Mouse (Mus musculus) midbrain, embryonic 11.5 days (tissue): Measurements from ENCODE around the gene Zscan20. TPM values are rescaled to one million over a fixed set of nuclear protein-coding genes. Genes with fewer than 3 reads are reported as not detected.
A peak's percentile ranks its signal among the peaks of the same experiment; 100 is the strongest.

Experiments
- ATAC-seq: fragments of 200-750 bp; cut with Nextera tagmentation; 2 replicates; pipeline ENCODE4 v1.8.0; 2017; ENCODE audit warnings: moderate TSS enrichment, moderate library complexity; ENCODE audit not compliant: low FRiP score
- DNase-seq: peaks from one replicate; pipeline ENCODE4 v3.0.0; 2015; ENCODE audit warnings: low spot score; ENCODE audit errors: missing footprints
- H3K27ac ChIP-seq: fragments of 300-500 bp; sonication (generic); 2 replicates; pipeline ENCODE4 v1.5.1; 2014; ENCODE audit warnings: low read depth, low read length
- H3K27me3 ChIP-seq: fragments of 300-500 bp; sonication (generic); 2 replicates; pipeline ENCODE4 v1.6.1; 2014; ENCODE audit warnings: mild to moderate bottlenecking, low read length, moderate library complexity, mixed read lengths; ENCODE audit not compliant: control insufficient read depth, insufficient read depth
- H3K36me3 ChIP-seq: fragments of 300-500 bp; sonication (generic); 2 replicates; pipeline ENCODE4 v1.6.1; 2014; ENCODE audit warnings: mild to moderate bottlenecking, low read length, moderate library complexity, mixed read lengths; ENCODE audit not compliant: control insufficient read depth, insufficient read depth
- H3K4me1 ChIP-seq: fragments of 300-500 bp; sonication (generic); 2 replicates; pipeline ENCODE4 v1.6.1; 2014; ENCODE audit warnings: low read length; ENCODE audit not compliant: control insufficient read depth, insufficient read depth
- H3K4me2 ChIP-seq: fragments of 300-500 bp; sonication (generic); 2 replicates; pipeline ENCODE4 v1.6.1; 2014; ENCODE audit warnings: mild to moderate bottlenecking, moderate library complexity
- H3K4me3 ChIP-seq: fragments of 300-500 bp; sonication (generic); 2 replicates; pipeline ENCODE4 v1.5.1; 2014; ENCODE audit warnings: low read depth, low read length
- H3K9ac ChIP-seq: fragments of 300-500 bp; sonication (generic); 2 replicates; pipeline ENCODE4 v1.6.1; 2014; ENCODE audit warnings: low read length
- H3K9me3 ChIP-seq: fragments of 300-500 bp; sonication (generic); 2 replicates; pipeline ENCODE4 v1.6.1; 2016; ENCODE audit warnings: low read length; ENCODE audit not compliant: control insufficient read depth
- WGBS: fragments of 180-500 bp; shearing (Covaris S2); extraction: QIAGEN DNeasy Blood & Tissue Kit; methylation state at CpG from one replicate; pipeline ENCODE4 v1.1.7; 2014; 5-methylcytosine and 5-hydroxymethylcytosine counted together
- polyA plus RNA-seq: library from polyadenylated mRNA; unstranded; fragments of >200 nt; fragmentation: Nextera tagmentation; extraction: Ambion mirVana; gene quantifications from 2 replicates; pipeline ENCODE4 v1.2.1, GENCODE M21; 2014

Zscan20 gene
- polyA plus RNA-seq = 3.1 and 4.3 TPM in 2 replicates

DNA sequence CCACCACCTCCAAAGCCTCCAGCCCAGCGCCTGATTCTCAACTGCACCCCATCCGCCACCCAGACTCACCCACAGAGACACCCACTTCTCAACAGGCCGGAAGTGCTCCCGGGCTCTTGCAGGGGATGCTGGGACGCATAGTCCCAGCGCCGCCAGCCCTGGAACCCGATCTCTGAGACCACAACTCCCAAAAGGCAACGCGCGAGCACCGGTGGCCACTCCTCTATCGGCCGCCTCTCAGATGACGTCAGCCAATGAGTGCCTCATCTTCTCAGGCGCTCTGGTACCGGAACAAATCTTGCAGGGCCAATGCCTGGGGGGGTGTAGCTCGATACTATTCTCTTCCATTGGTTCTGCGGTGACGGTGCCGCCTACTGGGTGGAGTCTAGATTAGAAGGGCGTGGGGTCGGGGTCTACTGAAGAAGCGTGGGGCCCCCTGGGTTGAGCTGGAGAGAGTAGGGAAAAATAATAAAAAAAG, at the start of gene Zscan20:
Zscan20 (minus strand) TSS at position 174 of the 478 bp plus-strand sequence.
- H3K9ac ChIP-seq = peak within 1 kb of the TSS; percentile 71
- WGBS = under 1% methylated on average over 24 of the region's 24 CpGs
- peak within 1 kb of the TSS; percentile 58 for H3K4me3 ChIP-seq
- DNase-seq (peak; percentile 98), ATAC-seq (peak; percentile 96)
- no peak within 1 kb of the TSS for H3K27ac ChIP-seq
- no peaks in the 10 kb centered on the region for H3K9me3 ChIP-seq
- peak within 1 kb of the TSS; percentile 72 for H3K4me2 ChIP-seq
- H3K4me1 ChIP-seq = peaks cover 11% of the 10 kb centered on the region
- no peaks in the 10 kb centered on the region for H3K27me3 ChIP-seq
- no peaks in the 10 kb centered on the region for H3K36me3 ChIP-seq

DNA sequence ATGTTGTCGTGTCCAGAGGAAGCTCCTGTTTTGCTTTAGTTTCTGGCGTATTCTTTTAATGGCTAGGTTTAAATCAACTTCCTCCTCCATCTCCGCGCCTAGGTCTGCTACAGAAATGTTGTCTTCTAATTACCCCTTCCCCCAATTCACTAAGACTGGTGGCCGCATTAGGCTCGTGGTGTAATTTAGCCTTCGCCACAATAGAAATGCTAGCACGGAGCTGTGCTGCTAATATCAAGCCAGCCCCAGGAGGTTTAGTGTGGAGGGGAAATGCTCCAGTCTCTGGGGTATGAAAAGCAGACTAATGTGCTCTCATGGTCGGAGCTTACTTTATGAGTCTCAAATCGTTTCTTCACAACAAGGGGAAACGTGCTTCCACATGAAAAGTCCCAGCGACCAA, 45.5 kb upstream of the Zscan20 start:
- H3K4me3 ChIP-seq = peak overlapping the region; percentile 75
- peak overlapping the region; percentile 55 for H3K9ac ChIP-seq
- H3K9me3 ChIP-seq = no peaks in the 10 kb centered on the region
- peaks cover 10% of the 10 kb centered on the region for H3K4me1 ChIP-seq
- DNase-seq = no peak
- H3K27me3 ChIP-seq = peaks cover 18% of the 10 kb centered on the region
- ATAC-seq = no peak
- H3K36me3 ChIP-seq = no peaks in the 10 kb centered on the region
- WGBS = 12% methylated on average over 12 of the region's 12 CpGs
- H3K27ac ChIP-seq = no peak overlapping the region
- peak overlapping the region; percentile 96 for H3K4me2 ChIP-seq

DNA sequence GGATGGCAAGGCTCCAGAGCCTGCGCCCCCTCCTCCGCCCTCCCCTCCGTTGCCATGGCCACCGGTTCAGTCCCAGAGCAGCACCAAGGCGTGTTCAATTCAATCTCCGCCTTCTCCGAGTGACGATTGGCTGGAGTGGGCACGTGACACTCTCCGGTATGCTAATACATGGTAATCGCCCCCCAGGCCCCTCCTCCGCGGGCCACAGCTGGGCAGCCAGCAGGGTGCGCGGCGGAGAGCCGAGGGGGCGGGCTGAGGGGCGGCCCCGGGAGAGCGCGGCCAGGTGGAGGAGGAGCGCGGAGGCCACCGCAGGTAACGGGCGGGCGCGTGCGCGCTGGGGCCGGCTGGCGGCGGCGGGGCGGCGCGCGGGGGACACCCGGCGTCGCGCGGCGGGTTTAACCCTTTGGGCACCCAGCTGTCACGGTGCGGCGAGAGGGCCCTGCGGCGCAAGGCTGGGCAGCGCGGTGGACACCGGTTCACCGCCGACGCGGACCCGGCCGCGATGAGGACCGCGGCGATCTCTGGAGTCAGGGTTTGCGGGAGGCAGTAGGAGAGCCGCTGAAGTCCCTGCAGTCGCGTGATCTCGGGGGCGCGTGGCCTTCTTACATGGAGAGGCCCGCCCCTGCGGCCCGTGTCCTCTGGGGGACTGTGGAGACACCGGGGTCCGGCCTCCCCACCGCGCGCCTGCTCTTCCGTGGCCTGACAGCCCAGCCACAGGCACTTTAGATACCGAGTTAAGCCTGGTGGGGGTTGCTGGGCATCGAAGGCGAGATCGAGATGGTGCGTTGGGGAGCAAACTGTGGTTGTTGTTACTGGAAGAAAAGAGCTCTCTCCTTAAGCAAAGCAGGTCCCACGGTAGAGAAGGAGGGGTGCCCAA, 44.8 kb upstream of the Zscan20 start, which contains the start of gene Phc2:
Phc2 (plus strand) TSS at position 198 of the 877 bp plus-strand sequence.
- Histone ChIP-seq H3K27ac (peak within 1 kb of the TSS; percentile 15; the same call in 1 of the 2 replicates), H3K4me1 (peaks cover 10% of the 10 kb centered on the region), H3K36me3 (no peaks in the 10 kb centered on the region), H3K4me2 (peak within 1 kb of the TSS; percentile 96), H3K4me3 (peak within 1 kb of the TSS; percentile 75), H3K9me3 (no peaks in the 10 kb centered on the region), H3K27me3 (peaks cover 18% of the 10 kb centered on the region), H3K9ac (peak within 1 kb of the TSS; percentile 55)
- DNase-seq = peak; percentile 97
- WGBS = under 1% methylated on average over 77 of the region's 85 CpGs
- ATAC-seq = peak; percentile 99

DNA sequence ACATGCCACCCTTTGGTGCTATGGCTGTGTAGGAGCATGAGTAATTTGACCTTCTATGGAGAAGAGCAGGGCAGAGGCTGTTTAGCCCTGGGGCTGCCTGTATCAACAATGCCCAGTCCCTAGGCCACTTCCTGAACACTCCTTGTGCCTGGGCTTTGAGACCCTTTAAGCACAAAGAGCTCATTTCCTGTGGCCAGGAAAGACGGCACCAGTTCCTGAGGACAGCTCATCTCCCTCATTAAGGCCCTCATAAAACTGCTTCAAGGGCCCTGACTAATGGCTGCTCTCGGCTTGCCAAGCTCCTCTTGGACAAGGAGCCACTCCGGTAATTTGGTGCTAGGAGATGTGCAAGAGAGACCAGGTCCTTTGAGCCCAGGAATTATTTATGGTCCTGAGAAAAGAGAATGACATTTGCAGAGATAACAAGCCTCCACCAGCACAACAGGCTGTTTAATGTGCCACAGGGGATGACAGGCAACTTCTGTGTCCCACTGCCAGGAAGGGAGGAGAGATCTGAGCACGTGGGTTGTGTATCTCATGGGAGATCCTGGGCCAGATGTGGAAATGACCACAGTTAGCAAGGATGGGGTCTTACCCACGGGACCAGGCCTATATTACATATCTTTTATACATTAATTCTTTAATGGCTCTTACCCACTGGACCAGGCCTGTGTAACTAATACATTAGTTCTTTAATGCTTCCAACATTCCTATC, 42.8 kb upstream of the Zscan20 start:
- no peaks in the 10 kb centered on the region for H3K9me3 ChIP-seq
- 65% methylated on average over 5 of the region's 5 CpGs for WGBS
- ATAC-seq = no peak
- no peak overlapping the region for H3K9ac ChIP-seq
- peaks cover 18% of the 10 kb centered on the region for H3K27me3 ChIP-seq
- no peak for DNase-seq
- H3K36me3 ChIP-seq = no peaks in the 10 kb centered on the region
- no peak overlapping the region for H3K27ac ChIP-seq
- H3K4me1 ChIP-seq = peaks cover 10% of the 10 kb centered on the region
- no peak overlapping the region for H3K4me3 ChIP-seq
- H3K4me2 ChIP-seq = no peak overlapping the region

DNA sequence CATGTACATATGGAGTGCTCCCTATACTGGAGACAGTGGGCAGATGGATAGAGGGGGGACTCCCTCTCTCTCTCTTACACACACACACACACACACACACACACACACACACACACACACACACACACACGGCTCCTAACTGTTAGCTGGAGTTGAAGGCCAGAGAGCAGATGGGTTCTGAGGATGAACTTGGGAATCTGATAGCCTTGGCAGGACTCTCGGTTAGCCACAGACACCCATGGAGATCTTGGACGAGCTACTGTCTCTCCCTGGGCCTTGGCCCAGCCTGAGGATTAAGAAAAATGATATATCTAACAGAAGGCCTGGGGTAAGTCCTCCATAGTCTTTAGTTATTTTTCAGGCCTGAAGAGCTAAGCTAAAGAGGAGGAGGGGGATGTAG, 41.6 kb upstream of the Zscan20 start:
- H3K27me3 ChIP-seq = peaks cover 17% of the 10 kb centered on the region
- H3K27ac ChIP-seq = no peak overlapping the region
- ATAC-seq (no peak), DNase-seq (no peak)
- H3K4me3 ChIP-seq = no peak overlapping the region
- H3K36me3 ChIP-seq = no peaks in the 10 kb centered on the region
- no peak overlapping the region for H3K9ac ChIP-seq
- H3K9me3 ChIP-seq = no peaks in the 10 kb centered on the region
- WGBS = 77% methylated on average over 3 of the region's 3 CpGs
- no peak overlapping the region for H3K4me2 ChIP-seq
- peaks cover 10% of the 10 kb centered on the region for H3K4me1 ChIP-seq

DNA sequence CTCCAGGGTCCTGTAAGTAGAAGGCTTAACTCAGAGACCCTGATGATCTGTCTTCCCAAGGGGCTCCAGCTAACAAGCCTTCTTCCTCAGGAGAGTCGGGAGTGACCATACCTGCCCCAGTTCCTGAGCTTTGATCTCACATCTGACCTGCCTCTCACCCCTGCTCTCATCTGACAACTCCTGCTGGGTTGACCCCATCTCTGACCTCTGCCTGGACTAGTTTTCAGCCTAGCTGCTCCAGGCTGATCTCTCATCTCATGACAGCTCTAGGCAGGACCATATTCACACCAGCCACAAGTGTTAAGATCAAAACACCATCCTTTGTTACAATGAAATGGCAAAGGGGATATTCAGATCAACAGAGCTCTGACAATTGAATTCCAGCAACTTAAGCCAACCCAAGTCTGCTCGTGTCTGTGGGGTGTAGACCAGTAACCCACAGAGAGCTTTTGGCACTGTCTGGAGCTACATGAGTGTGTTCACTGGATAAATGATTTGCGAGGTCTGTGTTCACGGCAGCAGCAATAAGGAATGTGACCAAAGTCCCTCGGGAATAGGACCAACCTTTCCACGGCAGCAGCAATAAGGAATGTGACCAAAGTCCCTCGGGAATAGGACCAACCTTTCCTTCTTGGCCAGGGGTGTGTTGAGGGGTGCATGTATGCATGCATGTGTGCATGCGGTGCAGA, 38.8 kb upstream of the Zscan20 start:
- 63% methylated on average over 8 of the region's 8 CpGs for WGBS
- H3K9me3 ChIP-seq = no peaks in the 10 kb centered on the region
- H3K27me3 ChIP-seq = no peaks in the 10 kb centered on the region
- H3K4me1 ChIP-seq = no peaks in the 10 kb centered on the region
- no peak for ATAC-seq
- DNase-seq = no peak
- H3K4me2 ChIP-seq = no peak overlapping the region
- no peak overlapping the region for H3K4me3 ChIP-seq
- no peaks in the 10 kb centered on the region for H3K36me3 ChIP-seq
- H3K27ac ChIP-seq = no peak overlapping the region
- H3K9ac ChIP-seq = no peak overlapping the region

DNA sequence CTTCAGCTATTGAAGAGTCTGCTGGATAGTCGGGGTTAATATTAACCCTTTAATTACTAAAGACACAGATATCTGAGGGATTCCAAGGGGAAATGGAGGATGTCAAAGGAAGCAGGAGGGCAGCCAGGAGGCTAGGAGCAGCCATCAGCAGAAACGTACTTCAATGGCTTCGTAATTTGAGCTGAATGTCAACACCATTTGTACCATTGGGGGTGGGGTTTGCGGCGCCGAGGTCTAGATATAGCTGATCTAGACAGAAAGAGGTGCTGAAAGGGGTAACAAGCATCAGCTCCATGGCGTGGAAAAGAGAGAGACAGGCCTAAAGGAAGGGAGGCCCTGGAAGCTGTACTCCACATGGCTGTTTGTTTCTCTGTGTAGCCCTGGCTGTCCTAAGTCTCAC, 36.9 kb upstream of the Zscan20 start:
- WGBS = 62% methylated on average over 7 of the region's 7 CpGs
- Histone ChIP-seq H3K36me3 (no peaks in the 10 kb centered on the region), H3K4me3 (no peak overlapping the region), H3K27ac (no peak overlapping the region), H3K27me3 (no peaks in the 10 kb centered on the region), H3K9ac (no peak overlapping the region), H3K4me2 (no peak overlapping the region), H3K9me3 (no peaks in the 10 kb centered on the region), H3K4me1 (no peaks in the 10 kb centered on the region)
- DNase-seq (no peak), ATAC-seq (no peak)

DNA sequence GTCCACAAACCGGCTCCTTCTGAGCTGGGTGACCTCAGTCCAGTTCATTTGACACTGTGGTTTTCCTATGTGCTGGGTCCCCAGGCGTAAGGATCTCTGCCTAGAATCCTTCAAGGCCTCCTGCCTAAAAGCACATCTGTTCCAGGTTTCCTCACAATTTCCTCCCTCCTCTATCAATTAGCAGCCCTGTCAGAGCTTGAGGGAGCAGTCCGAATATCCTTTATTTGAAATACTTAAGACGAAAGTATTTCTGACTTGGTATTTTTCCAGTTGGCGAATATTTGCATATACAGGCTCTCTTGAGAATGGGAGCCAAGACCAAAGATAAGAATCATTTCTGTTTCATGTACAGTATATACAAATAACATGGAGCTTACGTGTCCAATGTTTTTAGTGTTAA, 36.0 kb upstream of the Zscan20 start:
- Histone ChIP-seq H3K4me2 (no peak overlapping the region), H3K9me3 (no peaks in the 10 kb centered on the region), H3K9ac (no peak overlapping the region), H3K27ac (no peak overlapping the region), H3K4me1 (no peaks in the 10 kb centered on the region), H3K4me3 (no peak overlapping the region), H3K27me3 (no peaks in the 10 kb centered on the region), H3K36me3 (no peaks in the 10 kb centered on the region)
- DNase-seq = no peak
- ATAC-seq = no peak
- WGBS = 82% methylated on average over 6 of the region's 6 CpGs
